Mouse (Mus musculus): ENCODE data around the gene Adamtsl4. TPM values are rescaled to one million over a fixed set of nuclear protein-coding genes. Genes with fewer than 3 reads are reported as not detected.
"Not testable (repeated sequence)": the region's sequence is repeated elsewhere in the genome, so short reads cannot be mapped to it uniquely, and the experiment has no call there.

Gene Adamtsl4
- polyA plus RNA-seq, 2 experiments from 2014 or later: 3.2 to 3.5 TPM

- ATAC-seq: peak; percentile 5
These were observed 12.2 kb downstream of the Adamtsl4 start for GRCm38 (mm10) chr3:95675301-95676092.

GRCm38 (mm10) chr3:95674812-95675211 lies 12.9 kb downstream of the Adamtsl4 start:
- no peak for ATAC-seq

GRCm38 (mm10) chr3:95674236-95674635 lies 13.5 kb downstream of the Adamtsl4 start:
- peak; percentile 60 for ATAC-seq

GRCm38 (mm10) chr3:95673707-95674211 lies 14.0 kb downstream of the Adamtsl4 start:
- ATAC-seq: no peak

GRCm38 (mm10) chr3:95672861-95673706 lies 14.6 kb downstream of the Adamtsl4 start:
- peak; percentile 63 for ATAC-seq

- peak; percentile 30 for ATAC-seq
These were observed 15.3 kb downstream of the Adamtsl4 start for GRCm38 (mm10) chr3:95672461-95672860.

- no peak for ATAC-seq
These were observed 16.5 kb downstream of the Adamtsl4 start for GRCm38 (mm10) chr3:95671201-95671600.

GRCm38 (mm10) chr3:95670419-95670818 lies 17.3 kb downstream of the Adamtsl4 start:
- not testable (repeated sequence) for ATAC-seq

- peak; percentile 2 for ATAC-seq
These were observed 18.4 kb downstream of the Adamtsl4 start for GRCm38 (mm10) chr3:95669309-95669665.

- ATAC-seq: peak; percentile 19
These were observed 19.0 kb downstream of the Adamtsl4 start for GRCm38 (mm10) chr3:95668589-95669308.

- no peak for ATAC-seq
These were observed 19.7 kb downstream of the Adamtsl4 start for GRCm38 (mm10) chr3:95668026-95668425.

GRCm38 (mm10) chr3:95667521-95667920 lies 20.2 kb downstream of the Adamtsl4 start:
- ATAC-seq: no peak

GRCm38 (mm10) chr3:95666124-95666844 lies 21.4 kb downstream of the Adamtsl4 start:
- ATAC-seq: peak; percentile 47

GRCm38 (mm10) chr3:95664940-95665352 lies 22.8 kb downstream of the Adamtsl4 start:
- ATAC-seq: no peak

GRCm38 (mm10) chr3:95663969-95664608 lies 23.6 kb downstream of the Adamtsl4 start:
- no peak for ATAC-seq

GRCm38 (mm10) chr3:95663486-95663885 lies 24.2 kb downstream of the Adamtsl4 start:
- no peak for ATAC-seq

GRCm38 (mm10) chr3:95662724-95663449 lies 24.8 kb downstream of the Adamtsl4 start:
- ATAC-seq: no peak

- ATAC-seq: no peak
These were observed 25.6 kb downstream of the Adamtsl4 start for GRCm38 (mm10) chr3:95661945-95662715.

GRCm38 (mm10) chr3:95660788-95661478 lies 26.8 kb downstream of the Adamtsl4 start:
- no peak for ATAC-seq
